Comparison of ENCODE assay signal across 26 mouse cellular contexts in the genomic region with DNA sequence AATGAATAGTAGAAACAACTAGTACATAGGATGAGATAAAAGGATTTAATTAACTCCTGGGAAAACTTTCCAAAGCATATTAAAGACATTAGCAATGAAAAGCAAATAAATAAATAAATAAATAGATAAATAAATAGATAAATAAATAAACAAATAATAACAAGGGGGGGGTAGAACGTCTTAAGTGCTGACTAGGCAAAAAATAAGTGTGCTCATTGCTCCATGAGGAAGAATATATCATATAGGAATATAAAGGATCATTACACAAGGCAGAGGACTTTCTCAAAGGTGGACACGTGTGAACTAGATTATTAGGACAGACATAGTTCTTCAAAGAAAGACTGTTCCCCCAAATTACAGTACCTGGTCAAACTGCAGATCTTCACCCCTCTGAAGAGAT.
"Had no signal": no experiment of that assay in that cellular context is flagged by ENCODE, and none has a peak within 500 bp of the region (broad histone marks: within the 10 kb centered on the region; RNA-seq: fewer than 3 reads in every experiment).

No protein-coding gene starts in this region.

- H3K9me3 ChIP-seq: limb, embryonic 10.5 days; limb, embryonic 12.5 days; limb, embryonic 13.5 days; limb, embryonic 15.5 days; liver, embryonic 12.5 days; liver, embryonic 13.5 days; liver, embryonic 15.5 days; lung, embryonic 15.5 days; megakaryocyte, embryonic 14.5 days; midbrain, embryonic 10.5 days; midbrain, embryonic 12.5 days; midbrain, embryonic 13.5 days; midbrain, embryonic 15.5 days; neural tube, embryonic 12.5 days had no signal

- H3K27me3 ChIP-seq: limb, embryonic 12.5 days; limb, embryonic 13.5 days; limb, embryonic 15.5 days; liver, embryonic 12.5 days; liver, embryonic 13.5 days; liver, embryonic 15.5 days; lung, embryonic 15.5 days; megakaryocyte, embryonic 14.5 days; midbrain, embryonic 12.5 days; midbrain, embryonic 13.5 days; midbrain, embryonic 15.5 days; neural tube, embryonic 12.5 days had no signal

- H3K4me3 ChIP-seq: limb, embryonic 10.5 days; limb, embryonic 12.5 days; limb, embryonic 13.5 days; limb, embryonic 15.5 days; liver, embryonic 12.5 days; liver, embryonic 13.5 days; liver, embryonic 15.5 days; lung, embryonic 15.5 days; megakaryocyte, embryonic 14.5 days; midbrain, embryonic 10.5 days; midbrain, embryonic 12.5 days; midbrain, embryonic 13.5 days; midbrain, embryonic 15.5 days; myocyte; neural tube, embryonic 12.5 days had no signal

- H3K36me3 ChIP-seq: limb, embryonic 15.5 days; midbrain, embryonic 15.5 days; neural tube, embryonic 12.5 days had no signal

- H3K9ac ChIP-seq: limb, embryonic 12.5 days; limb, embryonic 13.5 days; limb, embryonic 15.5 days; liver, embryonic 12.5 days; liver, embryonic 13.5 days; liver, embryonic 14.5 days; liver, embryonic 15.5 days; liver, postnatal 0 days; lung, embryonic 14.5 days; lung, embryonic 15.5 days; midbrain, embryonic 12.5 days; midbrain, embryonic 13.5 days; midbrain, embryonic 15.5 days; neural tube, embryonic 12.5 days had no signal

- H3K4me1 ChIP-seq: limb, embryonic 10.5 days; limb, embryonic 12.5 days; limb, embryonic 13.5 days; limb, embryonic 15.5 days; lung, embryonic 15.5 days; midbrain, embryonic 15.5 days; neural tube, embryonic 12.5 days had no signal

- H3K4me2 ChIP-seq: limb, embryonic 12.5 days; limb, embryonic 13.5 days; limb, embryonic 15.5 days; liver, embryonic 11.5 days; liver, embryonic 12.5 days; liver, embryonic 13.5 days; liver, embryonic 15.5 days; lung, embryonic 14.5 days; lung, embryonic 15.5 days; midbrain, embryonic 11.5 days; midbrain, embryonic 12.5 days; midbrain, embryonic 13.5 days; midbrain, embryonic 15.5 days; neural tube, embryonic 12.5 days had no signal

- DNase-seq: left cerebral cortex, postnatal 4 days; liver; liver, embryonic 13.5 days; liver, postnatal 0 days; lung, adult 2 months; lung, embryonic 14.5 days; lung, postnatal 4 days; midbrain, embryonic 14.5 days had no signal

- H3K27ac ChIP-seq: limb, embryonic 10.5 days; limb, embryonic 12.5 days; limb, embryonic 13.5 days; limb, embryonic 15.5 days; liver, embryonic 12.5 days; liver, embryonic 13.5 days; liver, embryonic 14.5 days; liver, embryonic 15.5 days; lung, embryonic 15.5 days; macrophage; midbrain, embryonic 10.5 days; midbrain, embryonic 12.5 days; midbrain, embryonic 13.5 days; midbrain, embryonic 15.5 days; neural tube, embryonic 12.5 days had no signal
